9 mouse cellular contexts compared by ENCODE assay signal in genomic region chr1:87541614-87542013, GRCm38 (mm10). TPM values are rescaled to one million over a fixed set of nuclear protein-coding genes. Genes with fewer than 3 reads are reported as not detected.
A peak's percentile ranks its signal among the peaks of the same experiment; 100 is the strongest.
DNase-seq lines count a peak whose midpoint lies in the region; ATAC-seq and TF ChIP-seq lines count a peak whose summit lies in the region.
"Had no signal": no experiment of that assay in that cellular context is flagged by ENCODE, and none has a peak within 500 bp of the region (broad histone marks: within the 10 kb centered on the region; RNA-seq: fewer than 3 reads in every experiment).

No protein-coding gene starts in this region.

- no peaks in the 10 kb centered on the region for H3K36me3 ChIP-seq in hindbrain, embryonic 16.5 days (ENCODE audit: control insufficient read depth, insufficient read depth, low read length)
- H3K36me3 ChIP-seq in hindbrain, embryonic 12.5 days: no peaks in the 10 kb centered on the region
- no peaks in the 10 kb centered on the region for H3K36me3 ChIP-seq in kidney, postnatal 0 days (ENCODE audit: insufficient read depth, low read length)
- H3K36me3 ChIP-seq in myocyte (ENCODE audit: control insufficient read depth, insufficient read depth): no peaks in the 10 kb centered on the region
- H3K36me3 ChIP-seq in forebrain, embryonic 13.5 days (ENCODE audit: poor library complexity, severe bottlenecking): no peaks in the 10 kb centered on the region
- H3K36me3 ChIP-seq: embryonic facial prominence, embryonic 12.5 days had no signal

- no peak for TF ChIP-seq POLR2A in cerebellum, adult 2 months (IDR thresholded peaks at IDR 0.05; ENCODE audit: borderline replicate concordance, insufficient read depth, low read length)
- no peak for TF ChIP-seq POLR2A in myocyte (IDR thresholded peaks at IDR 0.05; ENCODE audit: insufficient read length, low read depth)

- DNase-seq in 3T3-L1 (ENCODE audit: low read depth, low spot score) (peak; percentile 54), MEL-GATA-1-ER (ENCODE audit: extremely low read depth, low read depth) (peak; percentile 7)
- peak; percentile 14 to 28 for DNase-seq in cerebellum, adult 2 months
- DNase-seq in kidney, postnatal 0 days (ENCODE audit: low spot score): peak; percentile 56

- H3K9me3 ChIP-seq in hindbrain, embryonic 16.5 days (ENCODE audit: control insufficient read depth, low read length): no peaks in the 10 kb centered on the region
- H3K9me3 ChIP-seq in hindbrain, embryonic 12.5 days (replicated peaks): no peaks in the 10 kb centered on the region
- no peaks in the 10 kb centered on the region for H3K9me3 ChIP-seq in kidney, postnatal 0 days (replicated peaks; ENCODE audit: low read length)
- no peaks in the 10 kb centered on the region for H3K9me3 ChIP-seq in forebrain, embryonic 13.5 days (replicated peaks)
- H3K9me3 ChIP-seq: embryonic facial prominence, embryonic 12.5 days had no signal

- no peak overlapping the region for H3K4me2 ChIP-seq in hindbrain, embryonic 16.5 days (ENCODE audit: low read length)
- no peak overlapping the region for H3K4me2 ChIP-seq in hindbrain, embryonic 12.5 days (replicated peaks)
- H3K4me2 ChIP-seq in kidney, postnatal 0 days (ENCODE audit: low read length): no peak overlapping the region
- no peak overlapping the region for H3K4me2 ChIP-seq in myocyte (ENCODE audit: low read depth)
- no peak overlapping the region for H3K4me2 ChIP-seq in forebrain, embryonic 13.5 days
- H3K4me2 ChIP-seq: embryonic facial prominence, embryonic 12.5 days had no signal

- H3K4me3 ChIP-seq in hindbrain, embryonic 16.5 days (ENCODE audit: low read length): no peak overlapping the region
- no peak overlapping the region for H3K4me3 ChIP-seq in hindbrain, embryonic 12.5 days
- H3K4me3 ChIP-seq in cerebellum, adult 2 months (replicated peaks; ENCODE audit: insufficient read depth, low read depth, low read length): no peak overlapping the region
- H3K4me3 ChIP-seq in kidney, postnatal 0 days (replicated peaks; ENCODE audit: low read depth, low read length): no peak overlapping the region
- no peak overlapping the region for H3K4me3 ChIP-seq in myocyte
- H3K4me3 ChIP-seq in forebrain, embryonic 13.5 days: no peak overlapping the region
- H3K4me3 ChIP-seq: embryonic facial prominence, embryonic 12.5 days had no signal

- no peaks in the 10 kb centered on the region for H3K27me3 ChIP-seq in hindbrain, embryonic 16.5 days (replicated peaks; ENCODE audit: control insufficient read depth, insufficient read depth, low read length)
- no peaks in the 10 kb centered on the region for H3K27me3 ChIP-seq in hindbrain, embryonic 12.5 days
- H3K27me3 ChIP-seq in cerebellum, adult 2 months (ENCODE audit: control insufficient read depth, insufficient read depth, low read length): no peaks in the 10 kb centered on the region
- H3K27me3 ChIP-seq in kidney, postnatal 0 days (ENCODE audit: insufficient read depth, low read length): no peaks in the 10 kb centered on the region
- H3K27me3 ChIP-seq in myocyte (ENCODE audit: control insufficient read depth, insufficient read depth, insufficient read length): no peaks in the 10 kb centered on the region
- no peaks in the 10 kb centered on the region for H3K27me3 ChIP-seq in forebrain, embryonic 13.5 days
- H3K27me3 ChIP-seq: embryonic facial prominence, embryonic 12.5 days had no signal

- TF ChIP-seq CTCF in cerebellum, adult 2 months (IDR thresholded peaks at IDR 0.05; ENCODE audit: borderline replicate concordance, insufficient read depth, low read depth, low read length): peak; percentile 49; the same call in 1 of the 2 replicates
- TF ChIP-seq CTCF in kidney, postnatal 0 days (IDR thresholded peaks at IDR 0.05; ENCODE audit: low read depth): peak; percentile 64

- no peaks in the 10 kb centered on the region; the same call in 1 of the 2 replicates for H3K4me1 ChIP-seq in hindbrain, embryonic 16.5 days (ENCODE audit: control insufficient read depth, insufficient read depth, low read depth, low read length)
- peaks cover 9% of the 10 kb centered on the region; the same call in 1 of the 2 replicates for H3K4me1 ChIP-seq in hindbrain, embryonic 12.5 days
- no peaks in the 10 kb centered on the region for H3K4me1 ChIP-seq in cerebellum, adult 2 months (ENCODE audit: control insufficient read depth, insufficient read depth, low read length)
- no peaks in the 10 kb centered on the region for H3K4me1 ChIP-seq in kidney, postnatal 0 days (replicated peaks; ENCODE audit: insufficient read depth, low read length)
- H3K4me1 ChIP-seq in forebrain, embryonic 13.5 days: no peaks in the 10 kb centered on the region
- H3K4me1 ChIP-seq: embryonic facial prominence, embryonic 12.5 days had no signal

- 0 out of 2 replicates have a peak, but pooled peaks have one; percentile 30 for ATAC-seq in hindbrain, embryonic 16.5 days
- ATAC-seq in hindbrain, embryonic 12.5 days (ENCODE audit: low FRiP score): no peak
- ATAC-seq in kidney, postnatal 0 days (replicated peaks; ENCODE audit: low FRiP score, low read depth): no peak
- ATAC-seq in forebrain, embryonic 13.5 days: no peak

- 35% methylated on average over 7 of the region's 7 CpGs for WGBS in hindbrain, embryonic 16.5 days
- WGBS in hindbrain, embryonic 12.5 days: 28% methylated on average over 7 of the region's 7 CpGs
- WGBS in cerebellum, adult 2 months: 31% methylated on average over 7 of the region's 7 CpGs
- WGBS in kidney, postnatal 0 days: 37% methylated on average over 7 of the region's 7 CpGs
- 35% methylated on average over 7 of the region's 7 CpGs for WGBS in forebrain, embryonic 13.5 days

- H3K9ac ChIP-seq in hindbrain, embryonic 16.5 days (ENCODE audit: low read depth, low read length): no peak overlapping the region
- H3K9ac ChIP-seq in hindbrain, embryonic 12.5 days: no peak overlapping the region
- no peak overlapping the region for H3K9ac ChIP-seq in kidney, postnatal 0 days (ENCODE audit: low read depth, low read length)
- H3K9ac ChIP-seq in forebrain, embryonic 13.5 days: no peak overlapping the region
- H3K9ac ChIP-seq: embryonic facial prominence, embryonic 12.5 days had no signal

- no peak overlapping the region for H3ac ChIP-seq in myocyte (ENCODE audit: control insufficient read depth, insufficient read length)

- no peak overlapping the region for H3K27ac ChIP-seq in hindbrain, embryonic 16.5 days (ENCODE audit: low read depth, low read length)
- H3K27ac ChIP-seq in hindbrain, embryonic 12.5 days: no peak overlapping the region
- no peak overlapping the region for H3K27ac ChIP-seq in cerebellum, adult 2 months (ENCODE audit: insufficient read depth, low read length)
- no peak overlapping the region for H3K27ac ChIP-seq in kidney, postnatal 0 days
- H3K27ac ChIP-seq in forebrain, embryonic 13.5 days: no peak overlapping the region
- H3K27ac ChIP-seq: embryonic facial prominence, embryonic 12.5 days had no signal

- H3K79me2 ChIP-seq in myocyte (ENCODE audit: control insufficient read depth, insufficient read depth): no peaks in the 10 kb centered on the region

TF ChIP-seq in myocyte, 11 proteins besides CTCF, POLR2A, EP300 and RAD21:
- TF ChIP-seq REST (IDR thresholded peaks at IDR 0.05; ENCODE audit: insufficient read depth, insufficient read length) (no peak), CEBPB (IDR thresholded peaks at IDR 0.05; ENCODE audit: insufficient read depth, poor library complexity, severe bottlenecking) (0 out of 2 replicates have a peak, but pooled peaks have one; percentile 27)

RNA-seq across cellular contexts. Expression of gene Neu2, which starts 31.9 kb away (rescaled TPM):
- polyA plus RNA-seq in hindbrain, embryonic 16.5 days (2015; fragmentation: Nextera tagmentation; extraction: Ambion mirVana): 0.54 and 0.65 TPM in 2 replicates
- not detected in 2 replicates for polyA plus RNA-seq in hindbrain, embryonic 12.5 days (2016; fragmentation: Nextera tagmentation; extraction: Ambion mirVana)
- 3.7 and 5.2 TPM in 2 replicates for polyA plus RNA-seq in cerebellum, adult 2 months (2012; rRNA removed)
- polyA plus RNA-seq in kidney, postnatal 0 days (2015; fragmentation: Nextera tagmentation; extraction: Ambion mirVana): 2.9 and 3.0 TPM in 2 replicates
- polyA plus RNA-seq in myocyte (2012; fragmentation: generic; extraction: Trizol): 1.6 TPM
- 0.16 TPM in 1 of 2 replicates, not detected in the other for polyA plus RNA-seq in forebrain, embryonic 13.5 days (2015; fragmentation: Nextera tagmentation; extraction: Ambion mirVana)
- polyA plus RNA-seq: embryonic facial prominence, embryonic 12.5 days had no signal

RNA-seq across cellular contexts. Expression of gene Ngef, which starts 32.1 kb away (rescaled TPM):
- 28.9 and 29.9 TPM in 2 replicates for polyA plus RNA-seq in hindbrain, embryonic 16.5 days (2015; fragmentation: Nextera tagmentation; extraction: Ambion mirVana)
- polyA plus RNA-seq in hindbrain, embryonic 12.5 days (2016; fragmentation: Nextera tagmentation; extraction: Ambion mirVana): 4.8 and 5.9 TPM in 2 replicates
- 21.8 and 25.5 TPM in 2 replicates for polyA plus RNA-seq in cerebellum, adult 2 months (2012; rRNA removed)
- 4.3 and 4.4 TPM in 2 replicates for polyA plus RNA-seq in kidney, postnatal 0 days (2015; fragmentation: Nextera tagmentation; extraction: Ambion mirVana)
- 5.2 TPM for polyA plus RNA-seq in myocyte (2012; fragmentation: generic; extraction: Trizol)
- polyA plus RNA-seq in forebrain, embryonic 13.5 days (2015; fragmentation: Nextera tagmentation; extraction: Ambion mirVana): 3.1 and 5.4 TPM in 2 replicates
